Mouse (Mus musculus): Measurements from ENCODE around the gene Tpk1. TPM values are rescaled to one million over a fixed set of nuclear protein-coding genes. Genes with fewer than 3 reads are reported as not detected.

The Tpk1 gene
- polyA plus RNA-seq, 1 experiment from 2014 or later = 7.4 TPM

DNA sequence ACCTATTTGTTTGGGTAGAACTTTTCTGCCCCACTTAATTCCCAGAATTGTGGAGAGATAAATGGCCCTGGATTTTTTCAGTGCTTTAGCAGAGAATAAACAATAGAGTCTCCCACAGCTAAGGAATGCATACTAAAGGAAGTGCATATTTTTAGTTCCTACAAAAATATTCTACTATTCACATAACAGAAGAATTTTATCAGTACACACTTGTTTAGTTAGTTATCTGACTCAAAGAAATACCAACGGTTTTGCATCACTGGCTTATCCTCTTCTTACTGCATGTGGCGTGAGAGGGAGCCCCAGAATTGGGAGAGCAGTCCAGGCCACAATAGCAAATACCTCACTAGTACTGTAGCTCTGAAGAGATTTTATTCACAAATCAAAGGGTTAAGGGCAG lies 141.1 kb downstream of the Tpk1 start:
- no peak overlapping the region for H3K27ac ChIP-seq (ENCODE audit: low read depth)
- 44% methylated on average over 2 of the region's 2 CpGs for WGBS (ENCODE audit: insufficient replicate concordance)

DNA sequence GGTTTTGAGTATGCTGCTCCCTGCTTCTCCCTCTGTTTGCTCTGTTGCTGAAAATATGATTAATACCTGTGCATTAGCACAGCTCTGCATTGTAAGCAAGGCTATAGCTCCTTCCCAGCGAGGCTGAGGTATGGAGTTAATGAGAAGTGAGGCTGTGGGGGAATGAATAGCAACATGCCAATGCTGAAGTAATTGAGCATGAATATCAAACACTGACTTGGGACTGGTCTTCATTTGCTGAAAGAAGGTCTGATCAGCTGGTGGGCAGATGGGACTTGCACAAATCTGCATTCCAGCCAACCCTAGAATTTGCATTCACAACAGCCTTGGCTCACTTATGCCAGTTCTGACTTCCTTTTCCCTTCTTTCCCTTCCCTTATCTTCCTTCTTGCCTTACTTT lies 144.0 kb downstream of the Tpk1 start:
- Histone ChIP-seq H3K4me1 (ENCODE audit: insufficient read depth) (peaks cover 4% of the 10 kb centered on the region; the same call in 1 of the 2 replicates), H3K27me3 (ENCODE audit: insufficient read depth, low read length) (no peaks in the 10 kb centered on the region)
- TF ChIP-seq EP300 (IDR thresholded peaks at IDR 0.05; ENCODE audit: low read depth) (no peak), CTCF (IDR thresholded peaks at IDR 0.05; ENCODE audit: low read depth) (no peak)

More for the DNA sequence above, 141.1 kb downstream of the Tpk1 start:
- ATAC-seq = no peak
- peaks cover 4% of the 10 kb centered on the region; the same call in 1 of the 2 replicates for H3K4me1 ChIP-seq (ENCODE audit: insufficient read depth)
- H3K4me2 ChIP-seq (ENCODE audit: low read depth, low read length) = no peak overlapping the region
- no peak for DNase-seq
- H3K9me3 ChIP-seq (ENCODE audit: low read length) = no peaks in the 10 kb centered on the region
- H3K4me3 ChIP-seq (ENCODE audit: low read depth, low read length) = no peak overlapping the region
- TF ChIP-seq EP300 (IDR thresholded peaks at IDR 0.05; ENCODE audit: low read depth) = peak; percentile 65
- TF ChIP-seq CTCF (IDR thresholded peaks at IDR 0.05; ENCODE audit: low read depth) = no peak
- H3K9ac ChIP-seq (replicated peaks) = no peak overlapping the region
- H3K36me3 ChIP-seq (replicated peaks; ENCODE audit: insufficient read depth, low read length) = no peaks in the 10 kb centered on the region
- no peaks in the 10 kb centered on the region for H3K27me3 ChIP-seq (ENCODE audit: insufficient read depth, low read length)

DNA sequence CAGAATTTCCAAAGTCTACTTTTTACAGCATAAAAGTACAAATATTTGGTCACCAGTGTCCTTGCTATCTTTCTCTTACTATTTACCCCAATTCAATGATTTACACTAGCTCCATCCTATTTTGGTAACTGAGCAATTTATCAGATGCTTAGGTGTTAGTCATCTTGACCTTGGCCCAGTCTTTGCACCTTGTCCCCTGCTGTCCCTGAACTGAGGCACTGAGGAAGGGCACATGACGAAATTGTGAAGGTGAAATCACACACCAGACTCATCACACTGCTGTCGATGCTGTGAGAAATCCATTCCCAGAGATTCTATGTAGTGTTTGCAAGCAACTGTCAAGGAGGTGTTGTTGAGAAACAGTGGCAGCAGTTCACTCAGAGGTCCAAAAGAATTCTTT lies 145.9 kb downstream of the Tpk1 start:
- ATAC-seq (peak; percentile 75), DNase-seq (no peak)
- WGBS (ENCODE audit: insufficient replicate concordance) = 41% methylated on average over 2 of the region's 2 CpGs

More for the DNA sequence above, 144.0 kb downstream of the Tpk1 start:
- Histone ChIP-seq H3K4me2 (ENCODE audit: low read depth, low read length) (no peak overlapping the region), H3K9me3 (ENCODE audit: low read length) (no peaks in the 10 kb centered on the region), H3K27ac (ENCODE audit: low read depth) (no peak overlapping the region), H3K9ac (replicated peaks) (no peak overlapping the region), H3K4me3 (ENCODE audit: low read depth, low read length) (no peak overlapping the region), H3K36me3 (replicated peaks; ENCODE audit: insufficient read depth, low read length) (no peaks in the 10 kb centered on the region)
- DNase-seq = no peak
- WGBS (ENCODE audit: insufficient replicate concordance) = 67% methylated on average over 1 of the region's 1 CpGs
- no peak for ATAC-seq

DNA sequence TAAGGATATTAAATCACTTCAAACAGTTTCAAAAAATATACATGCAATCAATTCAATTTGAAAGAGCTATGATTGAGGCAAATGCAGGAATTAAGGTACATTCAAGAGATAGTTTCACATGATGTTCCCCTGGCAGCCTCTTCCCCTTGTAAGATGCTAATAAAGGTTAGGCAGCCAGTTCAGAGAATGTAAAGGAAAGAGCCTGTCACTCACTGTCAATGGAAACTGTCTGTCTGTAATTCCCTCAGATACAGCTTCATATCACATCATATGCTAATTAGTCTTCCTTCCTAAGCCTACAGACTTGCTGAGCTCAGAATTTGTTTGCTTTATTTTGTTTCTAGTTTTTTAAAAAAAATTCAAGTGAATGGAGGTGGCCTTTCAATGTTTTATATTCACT lies 147.7 kb downstream of the Tpk1 start:
- Histone ChIP-seq H3K9me3 (ENCODE audit: low read length) (no peaks in the 10 kb centered on the region), H3K27me3 (ENCODE audit: insufficient read depth, low read length) (no peaks in the 10 kb centered on the region), H3K36me3 (replicated peaks; ENCODE audit: insufficient read depth, low read length) (no peaks in the 10 kb centered on the region), H3K4me1 (ENCODE audit: insufficient read depth) (no peaks in the 10 kb centered on the region), H3K27ac (ENCODE audit: low read depth) (no peak overlapping the region), H3K4me2 (ENCODE audit: low read depth, low read length) (no peak overlapping the region), H3K4me3 (ENCODE audit: low read depth, low read length) (no peak overlapping the region), H3K9ac (replicated peaks) (no peak overlapping the region)
- TF ChIP-seq CTCF (IDR thresholded peaks at IDR 0.05; ENCODE audit: low read depth) = no peak
- no peak for TF ChIP-seq EP300 (IDR thresholded peaks at IDR 0.05; ENCODE audit: low read depth)
- DNase-seq = no peak
- ATAC-seq = no peak

More for the DNA sequence above, 145.9 kb downstream of the Tpk1 start:
- H3K27ac ChIP-seq (ENCODE audit: low read depth) = no peak overlapping the region
- no peak overlapping the region for H3K9ac ChIP-seq (replicated peaks)
- no peaks in the 10 kb centered on the region for H3K9me3 ChIP-seq (ENCODE audit: low read length)
- no peaks in the 10 kb centered on the region for H3K27me3 ChIP-seq (ENCODE audit: insufficient read depth, low read length)
- no peak overlapping the region for H3K4me3 ChIP-seq (ENCODE audit: low read depth, low read length)
- no peak overlapping the region for H3K4me2 ChIP-seq (ENCODE audit: low read depth, low read length)
- peaks cover 2% of the 10 kb centered on the region; the same call in 1 of the 2 replicates for H3K4me1 ChIP-seq (ENCODE audit: insufficient read depth)
- no peaks in the 10 kb centered on the region for H3K36me3 ChIP-seq (replicated peaks; ENCODE audit: insufficient read depth, low read length)
- TF ChIP-seq CTCF (IDR thresholded peaks at IDR 0.05; ENCODE audit: low read depth) = no peak
- TF ChIP-seq EP300 (IDR thresholded peaks at IDR 0.05; ENCODE audit: low read depth) = no peak

DNA sequence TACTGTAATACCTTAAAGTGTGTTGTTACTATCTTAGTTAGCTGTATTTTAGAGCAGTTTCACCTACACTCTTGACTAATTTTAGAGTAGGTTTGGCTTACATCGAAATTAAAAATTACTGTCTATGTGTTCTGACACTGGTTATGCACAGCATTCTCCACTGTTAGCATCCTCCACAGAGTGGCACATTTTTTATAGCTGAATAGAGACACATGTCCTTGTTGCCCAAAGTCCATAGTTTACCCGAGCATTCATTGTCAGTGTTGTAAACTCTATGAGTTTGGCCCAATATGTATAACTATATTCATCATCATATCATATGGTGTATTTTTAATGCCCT lies 148.8 kb downstream of the Tpk1 start:
- WGBS (ENCODE audit: insufficient replicate concordance) = 81% methylated on average over 2 of the region's 2 CpGs
- Histone ChIP-seq H3K4me2 (ENCODE audit: low read depth, low read length) (no peak overlapping the region), H3K4me1 (ENCODE audit: insufficient read depth) (no peaks in the 10 kb centered on the region), H3K27ac (ENCODE audit: low read depth) (no peak overlapping the region), H3K9me3 (ENCODE audit: low read length) (no peaks in the 10 kb centered on the region), H3K36me3 (replicated peaks; ENCODE audit: insufficient read depth, low read length) (no peaks in the 10 kb centered on the region), H3K9ac (replicated peaks) (no peak overlapping the region), H3K27me3 (ENCODE audit: insufficient read depth, low read length) (no peaks in the 10 kb centered on the region), H3K4me3 (ENCODE audit: low read depth, low read length) (no peak overlapping the region)
- ATAC-seq (no peak), DNase-seq (no peak)
- no peak for TF ChIP-seq CTCF (IDR thresholded peaks at IDR 0.05; ENCODE audit: low read depth)
- no peak for TF ChIP-seq EP300 (IDR thresholded peaks at IDR 0.05; ENCODE audit: low read depth)

DNA sequence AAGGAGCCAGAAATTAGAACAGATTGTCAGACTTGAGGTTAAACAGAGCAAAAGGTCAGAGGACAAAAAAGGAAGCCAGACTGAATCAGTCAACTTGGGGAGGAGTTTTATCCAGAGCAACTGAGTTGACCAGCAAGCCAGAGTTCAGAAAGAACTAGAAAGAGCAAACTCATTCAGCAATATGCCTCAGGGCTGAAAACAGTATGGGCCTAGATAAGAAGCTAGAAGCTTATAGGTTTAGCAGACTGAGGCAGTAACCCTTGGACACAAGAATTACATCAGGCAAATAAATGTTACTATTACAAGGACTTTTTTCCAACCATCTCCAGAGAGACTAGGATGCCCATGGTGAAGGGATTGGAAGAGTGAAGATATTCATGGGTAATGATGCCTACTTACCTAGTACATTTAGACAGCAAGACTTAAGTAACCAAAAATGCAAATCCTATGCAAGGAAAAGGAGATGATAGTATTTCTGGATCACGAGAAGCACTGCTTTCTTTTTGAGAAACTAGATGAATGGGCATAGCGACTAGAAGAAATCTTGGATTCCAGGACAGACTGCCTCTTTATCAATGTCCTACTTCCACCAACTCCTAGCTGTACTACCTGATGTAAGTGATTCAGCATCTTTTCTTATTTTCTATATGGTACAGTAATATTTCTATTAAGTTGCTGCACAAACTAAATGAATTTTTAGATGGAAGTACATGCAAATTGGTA lies 149.3 kb downstream of the Tpk1 start:
- Histone ChIP-seq H3K9ac (replicated peaks) (no peak overlapping the region), H3K4me1 (ENCODE audit: insufficient read depth) (no peaks in the 10 kb centered on the region), H3K36me3 (replicated peaks; ENCODE audit: insufficient read depth, low read length) (no peaks in the 10 kb centered on the region), H3K4me2 (ENCODE audit: low read depth, low read length) (no peak overlapping the region), H3K9me3 (ENCODE audit: low read length) (no peaks in the 10 kb centered on the region), H3K27me3 (ENCODE audit: insufficient read depth, low read length) (no peaks in the 10 kb centered on the region), H3K4me3 (ENCODE audit: low read depth, low read length) (no peak overlapping the region), H3K27ac (ENCODE audit: low read depth) (no peak overlapping the region)
- 82% methylated on average over 2 of the region's 2 CpGs for WGBS (ENCODE audit: insufficient replicate concordance)
- ATAC-seq (peak; percentile 76), DNase-seq (no peak)
- TF ChIP-seq EP300 (IDR thresholded peaks at IDR 0.05; ENCODE audit: low read depth) (no peak), CTCF (IDR thresholded peaks at IDR 0.05; ENCODE audit: low read depth) (no peak)
